In genomic region chr6:111708277-111708676, GRCm38 (mm10) we compare ENCODE assay signal across 32 mouse cellular contexts.
A peak's percentile ranks its signal among the peaks of the same experiment; 100 is the strongest.
DNase-seq lines count a peak whose midpoint lies in the region; ATAC-seq lines count a peak whose summit lies in the region.
"Had no signal": no experiment of that assay in that cellular context is flagged by ENCODE, and none has a peak within 500 bp of the region (broad histone marks: within the 10 kb centered on the region; RNA-seq: fewer than 3 reads in every experiment).

No protein-coding gene starts in this region.

- no peak overlapping the region for H3K9ac ChIP-seq in kidney, embryonic 15.5 days
- H3K9ac ChIP-seq: embryonic facial prominence, embryonic 13.5 days; forebrain, postnatal 0 days; heart, embryonic 12.5 days; heart, embryonic 15.5 days; hindbrain, embryonic 13.5 days; intestine, embryonic 15.5 days had no signal

- no peaks in the 10 kb centered on the region for H3K9me3 ChIP-seq in kidney, embryonic 15.5 days (replicated peaks)
- H3K9me3 ChIP-seq: embryonic facial prominence, embryonic 10.5 days; embryonic facial prominence, embryonic 13.5 days; forebrain, embryonic 10.5 days; heart, embryonic 12.5 days; heart, embryonic 15.5 days; hindbrain, embryonic 10.5 days; hindbrain, embryonic 13.5 days; intestine, embryonic 15.5 days had no signal

- no peak for ATAC-seq in kidney, embryonic 15.5 days (replicated peaks; ENCODE audit: low FRiP score)
- no peak for ATAC-seq in erythroid progenitor cell, adult 5-6 weeks (replicated peaks; ENCODE audit: low FRiP score, poor library complexity, severe bottlenecking)
- ATAC-seq: forebrain, embryonic 14.5 days; forebrain, postnatal 0 days; hindbrain, embryonic 16.5 days; intestine, embryonic 15.5 days; Patski had no signal

- WGBS in kidney, embryonic 15.5 days, result 90% methylated on average over 1 of the region's 1 CpGs

- H3K4me1 ChIP-seq in kidney, embryonic 15.5 days, result no peaks in the 10 kb centered on the region
- H3K4me1 ChIP-seq: embryonic facial prominence, embryonic 10.5 days; embryonic facial prominence, embryonic 13.5 days; forebrain, embryonic 10.5 days; heart, embryonic 12.5 days; heart, embryonic 15.5 days; hindbrain, embryonic 10.5 days; hindbrain, embryonic 13.5 days; intestine, embryonic 15.5 days had no signal

- intact Hi-C loops in left cerebral cortex, postnatal 4 days (cut with DNase I), result no loop called here
- intact Hi-C loops in left cerebral cortex, postnatal 10 days (cut with DNase I), result no loop called here

- no peak overlapping the region for H3K4me2 ChIP-seq in kidney, embryonic 15.5 days
- H3K4me2 ChIP-seq: embryonic facial prominence, embryonic 13.5 days; heart, embryonic 12.5 days; heart, embryonic 15.5 days; hindbrain, embryonic 13.5 days; intestine, embryonic 15.5 days had no signal

- H3K27ac ChIP-seq in kidney, embryonic 15.5 days, result no peak overlapping the region
- H3K27ac ChIP-seq: embryonic facial prominence, embryonic 10.5 days; embryonic facial prominence, embryonic 13.5 days; forebrain, embryonic 10.5 days; heart, embryonic 15.5 days; hindbrain, embryonic 10.5 days; hindbrain, embryonic 13.5 days; intestine, embryonic 15.5 days had no signal

- DNase-seq in cerebellum, adult 18-20 months, result peak; percentile 4 to 9
- DNase-seq in cerebellum, adult 8-10 months, result no peak
- DNase-seq in left cerebral cortex, postnatal 4 days, result peak; percentile 3
- no peak for DNase-seq in left cerebral cortex, postnatal 10 days (ENCODE audit: extremely low spot score in 1 of 2, low spot score in 2 of 2)
- DNase-seq in cerebellum, postnatal 14 days, result peak; percentile 12 to 40
- DNase-seq: adrenal gland, postnatal 10 days; adrenal gland, postnatal 36 days; B cell, adult 2 months; embryo, embryonic 11 days; forebrain, postnatal 0 days; gastrocnemius, postnatal 25 days; heart, adult 18-20 months; heart, postnatal 10 days; heart, postnatal 36 days; kidney, adult 11 months; kidney, adult 8-10 months had no signal

- no peaks in the 10 kb centered on the region for H3K36me3 ChIP-seq in kidney, embryonic 15.5 days
- H3K36me3 ChIP-seq: embryonic facial prominence, embryonic 10.5 days; embryonic facial prominence, embryonic 13.5 days; forebrain, embryonic 10.5 days; G1E; heart, embryonic 12.5 days; heart, embryonic 15.5 days; hindbrain, embryonic 10.5 days; hindbrain, embryonic 13.5 days; intestine, embryonic 15.5 days had no signal

- H3K27me3 ChIP-seq in kidney, embryonic 15.5 days, result no peaks in the 10 kb centered on the region
- H3K27me3 ChIP-seq: CH12.LX; embryonic facial prominence, embryonic 13.5 days; heart, embryonic 12.5 days; heart, embryonic 15.5 days; hindbrain, embryonic 13.5 days; intestine, embryonic 15.5 days; Patski had no signal

- H3K4me3 ChIP-seq in kidney, embryonic 15.5 days (replicated peaks), result no peak overlapping the region
- H3K4me3 ChIP-seq: embryonic facial prominence, embryonic 10.5 days; embryonic facial prominence, embryonic 13.5 days; erythroblast, embryonic 14.5 days; forebrain, embryonic 10.5 days; heart, embryonic 12.5 days; heart, embryonic 15.5 days; hindbrain, embryonic 10.5 days; hindbrain, embryonic 13.5 days; intestine, embryonic 15.5 days had no signal

Comparison
In these comparisons a context has a peak if more than half of its experiments do, and no peak if none do; other contexts are left out.
1. DNase-seq: peak in cerebellum, adult 18-20 months (2 of 2), left cerebral cortex, postnatal 4 days (single experiment) and cerebellum, postnatal 14 days (2 of 2); none in cerebellum, adult 8-10 months (single experiment) and left cerebral cortex, postnatal 10 days (0 of 2).